Mouse (Mus musculus) hindbrain, embryonic 11.5 days (tissue): ENCODE measurements at regions not wholly inside any gene's neighbourhood (a gene's known extent, or its start where the extent isn't known, plus 50 kb on each side); places are given as distances from the start of the nearest gene placed in this dataset.
"Not testable (repeated sequence)": the region's sequence is repeated elsewhere in the genome, so short reads cannot be mapped to it uniquely, and the experiment has no call there.

Experiments used
- ATAC-seq: fragments of 200-750 bp; cut with Nextera tagmentation; 2 replicates; pipeline ENCODE4 v1.8.0; 2017; ENCODE audit warnings: mild to moderate bottlenecking, moderate TSS enrichment, moderate library complexity; ENCODE audit not compliant: low FRiP score
- DNase-seq: peaks from one replicate; pipeline ENCODE4 v3.0.0-alpha.2; 2015; ENCODE audit warnings: low spot score
- H3K27ac ChIP-seq: fragments of 300-500 bp; sonication (generic); 2 replicates; pipeline ENCODE4 v1.5.1; 2014; ENCODE audit warnings: mild to moderate bottlenecking, low read depth, low read length
- H3K27me3 ChIP-seq: fragments of 300-500 bp; sonication (generic); 2 replicates; pipeline ENCODE4 v1.6.1; 2014; ENCODE audit warnings: mild to moderate bottlenecking, low read length, moderate library complexity, mixed read lengths; ENCODE audit not compliant: control insufficient read depth, insufficient read depth
- H3K36me3 ChIP-seq: fragments of 300-500 bp; sonication (generic); 2 replicates; pipeline ENCODE4 v1.6.1; 2014; ENCODE audit warnings: mild to moderate bottlenecking, low read length, moderate library complexity, mixed read lengths; ENCODE audit not compliant: control insufficient read depth, insufficient read depth
- H3K4me1 ChIP-seq: fragments of 300-500 bp; sonication (generic); replicated peaks from 2 replicates; pipeline ENCODE4 v1.6.1; 2014; ENCODE audit warnings: low read length, mixed read lengths; ENCODE audit not compliant: control insufficient read depth, insufficient read depth
- H3K4me2 ChIP-seq: fragments of 300-500 bp; sonication (generic); replicated peaks from 2 replicates; pipeline ENCODE4 v1.6.1; 2014; ENCODE audit warnings: mild to moderate bottlenecking, low read depth, low read length
- H3K4me3 ChIP-seq: fragments of 300-500 bp; sonication (generic); 2 replicates; pipeline ENCODE4 v1.5.1; 2014; ENCODE audit warnings: low read depth, low read length
- H3K9ac ChIP-seq: fragments of 300-500 bp; sonication (generic); 2 replicates; pipeline ENCODE4 v1.6.1; 2014; ENCODE audit warnings: low read depth, low read length
- H3K9me3 ChIP-seq: fragments of 300-500 bp; sonication (generic); 2 replicates; pipeline ENCODE4 v1.6.1; 2016; ENCODE audit warnings: low read length; ENCODE audit not compliant: control insufficient read depth
- WGBS: fragments of 180-500 bp; shearing (Covaris S2); extraction: QIAGEN DNeasy Blood & Tissue Kit; methylation state at CpG from one replicate; pipeline ENCODE4 v1.1.7; 2014; 5-methylcytosine and 5-hydroxymethylcytosine counted together

GRCm38 (mm10) chr12:77526581-77526980, 288.7 kb downstream of the Fut8 start:
- ATAC-seq, H3K36me3 ChIP-seq, H3K4me3 ChIP-seq, H3K27me3 ChIP-seq, DNase-seq, H3K9ac ChIP-seq, H3K4me2 ChIP-seq, H3K4me1 ChIP-seq, H3K27ac ChIP-seq, H3K9me3 ChIP-seq: not testable (repeated sequence)
- 94% methylated on average over 14 of the region's 14 CpGs for WGBS

GRCm38 (mm10) chr12:77527499-77527898, 289.6 kb downstream of the Fut8 start:
- H3K36me3 ChIP-seq: no peaks in the 10 kb centered on the region
- H3K4me2 ChIP-seq: no peak overlapping the region
- ATAC-seq (no peak), DNase-seq (no peak)
- H3K4me3 ChIP-seq: no peak overlapping the region
- no peak overlapping the region for H3K9ac ChIP-seq
- H3K4me1 ChIP-seq: no peaks in the 10 kb centered on the region
- 71% methylated on average over 1 of the region's 1 CpGs for WGBS
- H3K9me3 ChIP-seq: no peaks in the 10 kb centered on the region
- H3K27me3 ChIP-seq: no peaks in the 10 kb centered on the region
- no peak overlapping the region for H3K27ac ChIP-seq

GRCm38 (mm10) chr12:77527953-77528865, 290.3 kb downstream of the Fut8 start:
- WGBS: 79% methylated on average over 9 of the region's 9 CpGs
- no peaks in the 10 kb centered on the region for H3K27me3 ChIP-seq

GRCm38 (mm10) chr12:77528868-77529271, 290.9 kb downstream of the Fut8 start:
- no peak for ATAC-seq
- no peaks in the 10 kb centered on the region for H3K36me3 ChIP-seq
- WGBS: 66% methylated on average over 8 of the region's 8 CpGs
- H3K4me2 ChIP-seq: no peak overlapping the region
- no peak for DNase-seq
- no peak overlapping the region for H3K9ac ChIP-seq
- no peaks in the 10 kb centered on the region for H3K4me1 ChIP-seq
- H3K9me3 ChIP-seq: no peaks in the 10 kb centered on the region
- no peak overlapping the region for H3K4me3 ChIP-seq
- H3K27ac ChIP-seq: no peak overlapping the region
- no peaks in the 10 kb centered on the region for H3K27me3 ChIP-seq

More at GRCm38 (mm10) chr12:77527953-77528865, 290.3 kb downstream of the Fut8 start:
- Histone ChIP-seq H3K36me3 (no peaks in the 10 kb centered on the region), H3K4me3 (no peak overlapping the region), H3K4me1 (no peaks in the 10 kb centered on the region), H3K9me3 (no peaks in the 10 kb centered on the region), H3K4me2 (no peak overlapping the region), H3K9ac (no peak overlapping the region), H3K27ac (no peak overlapping the region)
- DNase-seq (no peak), ATAC-seq (no peak)

- no peak for DNase-seq
- no peaks in the 10 kb centered on the region for H3K27me3 ChIP-seq
- H3K9ac ChIP-seq: no peak overlapping the region
- ATAC-seq: no peak
- no peaks in the 10 kb centered on the region for H3K36me3 ChIP-seq
- no peak overlapping the region for H3K27ac ChIP-seq
- H3K9me3 ChIP-seq: no peaks in the 10 kb centered on the region
- H3K4me3 ChIP-seq: no peak overlapping the region
- 91% methylated on average over 4 of the region's 4 CpGs for WGBS
- no peaks in the 10 kb centered on the region for H3K4me1 ChIP-seq
- no peak overlapping the region for H3K4me2 ChIP-seq
Observed at GRCm38 (mm10) chr12:77529414-77529813, 291.5 kb downstream of the Fut8 start.

GRCm38 (mm10) chr12:77529955-77530354, 292.0 kb downstream of the Fut8 start:
- Histone ChIP-seq H3K36me3 (no peaks in the 10 kb centered on the region), H3K9me3 (no peaks in the 10 kb centered on the region), H3K4me1 (no peaks in the 10 kb centered on the region), H3K4me3 (no peak overlapping the region), H3K27ac (no peak overlapping the region), H3K27me3 (no peaks in the 10 kb centered on the region), H3K9ac (no peak overlapping the region), H3K4me2 (no peak overlapping the region)
- WGBS: 89% methylated on average over 3 of the region's 3 CpGs
- ATAC-seq (no peak), DNase-seq (no peak)

GRCm38 (mm10) chr12:77531294-77531693, 293.4 kb downstream of the Fut8 start:
- no peaks in the 10 kb centered on the region for H3K36me3 ChIP-seq
- 85% methylated on average over 5 of the region's 5 CpGs for WGBS
- ATAC-seq: no peak

GRCm38 (mm10) chr12:77532547-77532946, 294.6 kb downstream of the Fut8 start:
- no peak overlapping the region for H3K27ac ChIP-seq
- no peak overlapping the region for H3K4me2 ChIP-seq
- no peaks in the 10 kb centered on the region for H3K9me3 ChIP-seq
- 87% methylated on average over 8 of the region's 8 CpGs for WGBS
- no peaks in the 10 kb centered on the region for H3K36me3 ChIP-seq
- no peak overlapping the region for H3K9ac ChIP-seq
- H3K4me1 ChIP-seq: no peaks in the 10 kb centered on the region
- no peaks in the 10 kb centered on the region for H3K27me3 ChIP-seq
- no peak overlapping the region for H3K4me3 ChIP-seq
- ATAC-seq (no peak), DNase-seq (no peak)

More at GRCm38 (mm10) chr12:77531294-77531693, 293.4 kb downstream of the Fut8 start:
- H3K27me3 ChIP-seq: no peaks in the 10 kb centered on the region
- no peak overlapping the region for H3K9ac ChIP-seq
- H3K4me2 ChIP-seq: no peak overlapping the region
- H3K4me1 ChIP-seq: no peaks in the 10 kb centered on the region
- H3K4me3 ChIP-seq: no peak overlapping the region
- no peak overlapping the region for H3K27ac ChIP-seq
- DNase-seq: no peak
- H3K9me3 ChIP-seq: no peaks in the 10 kb centered on the region

GRCm38 (mm10) chr12:77533606-77534005, 295.7 kb downstream of the Fut8 start:
- Histone ChIP-seq H3K9ac (no peak overlapping the region), H3K27ac (no peak overlapping the region), H3K27me3 (no peaks in the 10 kb centered on the region), H3K36me3 (no peaks in the 10 kb centered on the region), H3K4me3 (no peak overlapping the region), H3K4me1 (no peaks in the 10 kb centered on the region), H3K4me2 (no peak overlapping the region), H3K9me3 (no peaks in the 10 kb centered on the region)
- no peak for ATAC-seq
- no peak for DNase-seq
- 73% methylated on average over 2 of the region's 2 CpGs for WGBS
